Mouse (Mus musculus) kidney, adult 11 months (tissue): ENCODE measurements at regions not wholly inside any gene's neighbourhood (a gene's known extent, or its start where the extent isn't known, plus 50 kb on each side); places are given as distances from the start of the nearest gene placed in this dataset.
A peak's percentile ranks its signal among the peaks of the same experiment; 100 is the strongest.

ENCODE experiments used
- DNase-seq: peaks from one replicate; pipeline ENCODE4 v3.0.0; 2022

DNA sequence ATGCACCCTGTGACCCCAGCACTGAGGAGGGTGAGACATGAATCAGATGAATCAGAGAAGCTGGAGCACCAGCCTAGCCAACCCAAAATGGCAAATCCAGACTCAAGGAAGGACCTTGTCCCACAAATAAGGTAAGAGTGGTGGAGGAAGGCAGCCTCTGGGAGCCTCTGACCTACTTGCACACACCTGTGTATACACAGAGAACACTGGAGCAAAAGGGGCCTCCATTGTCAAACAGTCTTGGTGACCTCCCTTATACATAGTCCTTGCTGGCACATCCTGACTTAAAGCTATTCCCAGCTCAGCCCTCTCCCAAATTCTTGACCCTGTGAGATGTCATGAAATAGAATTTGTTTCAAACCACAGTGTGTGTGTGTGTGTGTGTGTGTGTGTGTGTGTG, 57.1 kb downstream of the Inhbb start:
- no peak for DNase-seq

DNA sequence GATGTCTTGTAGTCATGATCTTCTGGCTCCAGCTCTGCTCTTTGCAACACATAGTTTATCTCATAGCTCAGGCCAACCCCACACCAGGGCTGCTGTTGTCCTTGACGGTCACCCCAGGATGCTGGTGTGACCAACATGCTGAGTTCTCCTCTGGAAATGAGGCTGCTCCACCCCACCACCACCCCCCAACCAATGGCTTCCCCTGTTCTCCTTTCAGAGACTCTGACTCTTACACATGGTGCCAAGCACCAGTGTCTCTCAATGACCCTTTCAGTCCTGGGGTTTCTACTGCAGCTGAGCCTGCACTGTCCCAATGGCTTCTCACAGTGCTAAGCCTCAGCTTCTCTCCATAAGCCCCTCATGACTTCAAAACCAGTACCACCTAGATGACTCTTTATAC, 64.0 kb downstream of the Inhbb start:
- DNase-seq, result no peak

DNA sequence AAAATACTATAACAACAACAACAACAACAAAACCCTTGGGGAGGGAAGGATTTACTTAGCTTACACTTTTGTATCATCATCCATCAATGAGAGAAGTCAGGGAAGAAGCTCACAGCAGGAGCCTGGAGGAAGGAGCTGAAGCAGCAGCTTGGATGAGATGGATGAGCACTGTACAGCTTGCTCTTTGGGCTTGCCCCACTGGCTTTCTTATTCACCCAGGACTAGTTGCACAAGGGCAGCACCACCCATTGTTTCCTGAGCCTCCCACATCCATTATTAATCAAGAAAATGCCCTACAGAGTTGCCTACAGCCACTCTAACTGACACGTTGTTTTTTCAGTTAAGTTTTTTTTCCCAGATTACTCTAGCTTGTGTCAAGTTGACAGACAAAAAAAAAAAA, 65.1 kb downstream of the Inhbb start:
- no peak for DNase-seq

DNA sequence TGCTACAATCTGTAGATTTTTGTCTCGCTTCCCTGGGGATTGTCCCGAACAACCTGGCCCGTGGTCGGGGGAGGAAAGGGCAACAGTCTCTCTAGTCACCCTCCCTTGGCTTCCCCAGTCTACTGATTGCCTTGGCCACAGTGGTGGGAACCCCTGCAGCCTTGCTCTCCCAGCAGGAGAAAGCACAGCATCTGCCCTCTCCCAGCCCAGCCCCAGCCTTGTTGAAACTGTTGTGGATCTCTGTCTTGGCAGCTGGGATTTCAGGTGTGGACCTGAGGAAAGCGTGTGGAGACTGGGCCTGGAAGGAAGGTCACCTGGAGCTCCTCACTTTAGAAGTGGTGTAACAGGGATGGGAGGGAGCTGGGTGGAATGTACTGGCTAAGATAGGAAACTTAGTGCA, 66.6 kb downstream of the Inhbb start:
- DNase-seq, result no peak

DNA sequence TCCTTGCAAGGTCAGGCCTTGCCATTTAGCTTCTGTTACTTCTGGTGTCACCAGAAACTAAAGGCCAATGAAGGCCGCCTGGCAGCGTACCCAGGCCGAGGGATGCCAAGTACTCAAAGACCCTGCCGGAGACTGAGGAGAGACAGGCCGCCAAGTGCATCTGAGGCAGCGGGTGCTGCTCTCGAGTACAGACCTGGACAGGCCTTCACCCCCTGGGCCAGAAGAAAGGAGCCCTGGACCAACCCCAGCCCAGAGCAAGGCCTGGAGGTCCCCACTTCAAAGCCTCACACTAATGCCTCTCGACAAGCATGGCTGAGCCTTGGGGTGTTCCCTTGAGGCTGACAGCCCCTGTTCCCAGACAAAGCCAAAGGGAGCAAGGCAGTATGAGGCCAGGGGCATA, 70.5 kb downstream of the Inhbb start:
- DNase-seq, result no peak

DNA sequence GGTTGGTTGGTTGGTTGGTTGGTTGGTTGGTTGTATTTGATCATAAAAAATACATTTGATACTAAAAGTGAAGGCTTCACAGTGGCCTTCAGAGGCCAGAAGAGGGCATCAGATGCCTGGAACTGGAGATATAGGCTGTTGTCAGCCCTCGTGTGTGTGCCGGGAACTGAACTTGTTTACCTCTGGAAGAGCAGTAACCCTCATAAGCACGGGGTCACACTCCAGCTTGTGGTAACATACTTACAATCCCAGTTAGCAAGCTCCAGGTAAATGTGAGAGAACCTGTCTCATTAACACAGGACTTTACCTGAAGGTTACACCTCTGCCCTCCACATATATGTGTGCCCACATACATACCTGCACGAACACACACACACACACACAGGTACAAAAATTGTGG, 71.2 kb downstream of the Inhbb start:
- no peak for DNase-seq

DNA sequence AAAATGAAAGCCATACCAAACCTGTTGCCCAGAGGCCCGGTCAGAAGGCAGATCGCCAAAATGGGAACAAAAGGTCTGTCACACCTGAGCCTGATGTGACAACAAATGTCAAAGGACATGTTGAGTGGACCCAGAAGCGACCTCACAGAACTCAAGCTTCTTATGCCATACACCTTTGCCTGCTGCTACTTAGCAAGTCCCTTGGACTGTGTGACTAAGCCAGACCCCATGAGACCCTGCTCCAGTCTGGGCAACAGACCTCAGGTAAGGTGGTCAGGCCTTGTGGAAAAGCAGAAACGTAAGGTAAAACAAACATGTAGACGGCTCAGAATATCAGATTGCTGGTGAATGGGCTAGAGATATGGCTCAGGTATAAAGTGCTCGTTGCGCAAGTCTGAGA, 71.8 kb downstream of the Inhbb start:
- no peak for DNase-seq

DNA sequence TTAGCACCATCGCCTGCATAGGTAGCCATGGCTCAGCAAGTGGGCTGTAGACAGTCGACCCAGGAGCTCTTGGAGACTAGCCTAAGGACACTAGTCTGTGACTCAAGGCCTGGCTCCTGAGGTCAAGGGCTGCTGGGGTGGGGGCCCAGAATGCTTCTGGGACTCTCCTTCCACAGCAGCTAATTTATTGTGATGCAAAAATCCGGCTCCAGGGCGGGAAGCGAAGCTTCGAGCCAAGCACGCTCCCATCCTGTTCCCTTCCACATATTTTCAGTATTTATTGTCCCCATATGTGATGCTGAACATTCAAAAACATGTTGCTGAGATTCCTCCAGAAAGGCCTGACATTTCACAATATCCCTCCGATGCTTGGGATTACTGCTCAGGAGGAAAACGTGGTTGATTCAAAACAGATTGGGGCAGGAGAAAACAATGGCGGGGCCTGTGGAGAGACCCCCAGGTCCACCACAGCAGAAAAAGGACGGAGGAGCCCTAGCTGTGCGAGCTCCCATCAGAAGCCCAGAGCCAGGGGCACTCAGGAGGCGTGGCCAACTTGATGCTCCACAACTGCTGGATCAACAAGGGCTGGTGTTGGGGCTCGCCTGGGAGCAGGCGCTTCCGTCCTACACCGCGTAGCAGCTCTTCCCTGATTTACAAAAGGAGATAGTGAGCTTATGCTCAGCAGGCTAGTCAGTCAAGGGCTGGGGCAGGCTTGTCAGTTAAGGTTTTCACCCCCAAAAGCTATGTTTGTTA, 73.4 kb downstream of the Inhbb start:
- DNase-seq, result no peak

DNA sequence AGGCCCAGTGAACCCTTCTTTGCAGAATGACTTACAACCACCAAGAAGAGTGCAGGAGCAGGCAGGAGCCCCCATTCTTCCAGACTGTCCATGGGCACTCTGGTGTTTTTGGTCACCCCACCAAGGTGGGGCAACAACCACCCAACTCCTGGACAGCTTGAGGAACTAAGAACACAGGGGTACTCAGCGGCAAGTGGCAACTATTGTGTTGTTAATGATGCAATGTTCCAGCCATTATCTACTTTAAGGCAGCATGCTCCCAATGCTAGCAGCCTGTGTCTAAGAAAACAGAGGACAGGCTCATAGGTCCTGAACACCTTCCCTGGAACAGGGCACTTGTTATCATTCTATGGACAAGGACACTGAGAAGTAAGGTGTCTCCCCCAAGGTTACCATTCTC, 74.3 kb downstream of the Inhbb start:
- no peak for DNase-seq

DNA sequence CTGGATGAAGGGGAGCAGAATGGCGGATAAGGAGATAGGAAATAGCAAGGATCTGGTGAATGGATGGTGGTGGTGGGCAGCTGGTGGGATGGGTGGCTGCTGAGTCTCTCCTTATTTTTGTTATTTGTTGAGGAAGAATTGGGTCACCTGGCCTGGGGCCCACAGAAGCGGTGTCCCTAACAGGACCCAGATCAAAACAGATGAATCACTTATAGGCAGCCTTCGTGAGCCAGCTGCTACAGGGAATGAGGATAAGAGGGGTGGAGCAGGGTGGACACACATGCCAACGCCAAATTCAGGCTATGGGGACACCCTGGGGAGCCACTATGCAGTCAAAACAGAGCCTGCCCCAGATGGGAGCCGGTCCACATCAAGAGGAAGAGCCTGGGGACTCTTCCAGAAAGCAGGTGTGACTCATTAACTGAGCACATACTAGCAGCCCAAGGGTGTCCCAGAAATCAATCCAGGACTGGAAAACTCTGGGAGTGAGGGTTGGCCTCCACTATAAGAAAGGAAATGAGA, 75.4 kb downstream of the Inhbb start:
- no peak for DNase-seq

DNA sequence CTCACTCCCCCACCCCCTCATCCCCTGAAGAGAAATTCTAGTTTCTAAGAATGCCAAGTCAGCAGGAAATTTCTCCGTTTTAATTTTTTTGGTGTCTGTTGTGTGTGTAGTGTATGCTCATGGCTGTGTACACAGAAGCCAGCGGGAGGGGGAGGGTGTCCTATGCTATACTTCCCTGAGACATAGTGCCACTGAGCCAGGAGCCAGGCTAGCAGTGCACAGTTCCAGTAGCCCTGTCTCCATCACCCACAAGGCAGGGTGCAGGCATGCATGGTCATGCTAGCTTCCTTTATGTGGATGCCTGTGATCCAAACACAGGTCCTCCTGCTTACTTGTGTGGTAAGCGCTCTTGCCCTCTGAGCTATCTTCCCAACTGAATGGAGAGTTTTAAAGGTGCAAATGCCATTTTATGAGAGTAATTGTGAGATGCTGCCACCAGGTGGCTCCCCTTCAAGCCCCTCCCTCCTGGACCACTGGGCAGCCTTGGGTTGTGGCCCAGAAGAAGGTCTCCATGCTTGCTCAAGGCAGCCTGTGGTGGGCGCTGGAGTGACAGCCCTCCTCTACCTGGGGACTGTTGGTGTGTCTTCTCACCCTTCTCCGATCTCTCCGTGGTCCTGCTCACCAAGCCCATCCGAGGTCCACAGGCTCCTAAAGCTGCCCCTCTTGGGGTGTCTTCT, 76.8 kb downstream of the Inhbb start:
- DNase-seq, result no peak

DNA sequence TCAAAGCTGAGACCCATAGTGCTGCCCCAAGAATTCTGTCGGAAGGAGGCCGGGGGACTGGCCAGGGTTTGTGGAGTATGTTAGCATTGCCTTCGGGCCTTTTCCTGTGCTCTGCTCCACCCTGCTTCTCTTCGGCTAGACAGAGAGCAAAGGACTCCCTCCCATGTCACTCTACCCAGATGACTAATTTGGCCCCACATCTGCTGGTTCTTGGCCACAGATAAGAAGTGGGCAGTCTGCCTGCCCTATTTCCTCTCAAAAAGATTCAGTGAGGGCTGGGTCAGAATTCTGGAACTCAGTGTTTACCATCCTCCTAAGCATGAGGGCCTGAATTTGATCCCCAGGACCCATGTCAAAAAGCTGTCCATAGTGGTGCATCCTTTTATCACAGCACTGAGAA, 78.0 kb downstream of the Inhbb start:
- DNase-seq, result no peak

DNA sequence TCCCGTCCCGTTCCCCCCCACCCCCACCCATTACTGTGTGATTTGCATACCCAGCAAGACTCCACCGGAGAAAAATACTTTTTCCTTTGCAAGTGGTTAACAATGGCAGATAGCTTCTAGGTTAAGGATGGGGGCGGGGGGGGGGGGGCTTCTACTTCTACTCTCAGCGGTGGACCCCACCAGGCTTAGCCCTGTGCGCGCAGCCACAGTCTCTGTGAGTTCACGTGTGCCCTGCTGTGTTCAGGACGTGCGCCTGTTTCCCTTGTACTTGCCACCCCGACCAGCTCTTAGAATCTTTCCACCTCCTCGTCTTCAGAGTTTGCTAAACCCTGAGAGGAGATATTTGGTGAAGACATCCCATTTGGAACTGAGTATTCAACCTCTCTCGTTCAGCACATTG, 86.9 kb downstream of the Inhbb start:
- DNase-seq, result no peak

DNA sequence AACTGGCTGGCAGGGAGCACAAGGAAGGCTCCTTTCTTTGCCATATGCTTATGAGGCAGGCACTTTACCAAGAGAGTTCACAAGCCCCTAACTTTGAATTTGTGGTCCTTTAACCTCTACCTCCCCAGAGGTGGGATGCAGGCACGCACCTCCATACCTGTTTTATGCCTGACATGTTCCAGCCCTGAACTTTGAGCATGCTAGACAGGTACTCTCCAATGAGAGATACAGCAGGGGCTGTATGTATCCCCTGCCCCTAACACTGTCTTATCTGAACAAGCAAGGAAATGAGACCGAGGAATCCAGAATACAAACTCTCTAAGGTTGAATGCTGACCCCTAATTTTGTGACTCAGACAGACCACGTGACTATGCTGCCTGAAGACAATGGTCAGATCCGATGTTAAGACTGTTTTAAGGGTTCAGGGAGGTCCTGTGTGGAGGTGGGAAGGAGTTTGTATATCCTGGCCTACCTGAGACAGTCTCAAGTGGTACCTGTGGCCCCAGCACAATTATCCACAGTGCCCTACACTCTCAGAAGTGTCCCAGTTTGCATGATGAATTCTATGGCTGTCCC, 91.2 kb downstream of the Inhbb start:
- no peak for DNase-seq

DNA sequence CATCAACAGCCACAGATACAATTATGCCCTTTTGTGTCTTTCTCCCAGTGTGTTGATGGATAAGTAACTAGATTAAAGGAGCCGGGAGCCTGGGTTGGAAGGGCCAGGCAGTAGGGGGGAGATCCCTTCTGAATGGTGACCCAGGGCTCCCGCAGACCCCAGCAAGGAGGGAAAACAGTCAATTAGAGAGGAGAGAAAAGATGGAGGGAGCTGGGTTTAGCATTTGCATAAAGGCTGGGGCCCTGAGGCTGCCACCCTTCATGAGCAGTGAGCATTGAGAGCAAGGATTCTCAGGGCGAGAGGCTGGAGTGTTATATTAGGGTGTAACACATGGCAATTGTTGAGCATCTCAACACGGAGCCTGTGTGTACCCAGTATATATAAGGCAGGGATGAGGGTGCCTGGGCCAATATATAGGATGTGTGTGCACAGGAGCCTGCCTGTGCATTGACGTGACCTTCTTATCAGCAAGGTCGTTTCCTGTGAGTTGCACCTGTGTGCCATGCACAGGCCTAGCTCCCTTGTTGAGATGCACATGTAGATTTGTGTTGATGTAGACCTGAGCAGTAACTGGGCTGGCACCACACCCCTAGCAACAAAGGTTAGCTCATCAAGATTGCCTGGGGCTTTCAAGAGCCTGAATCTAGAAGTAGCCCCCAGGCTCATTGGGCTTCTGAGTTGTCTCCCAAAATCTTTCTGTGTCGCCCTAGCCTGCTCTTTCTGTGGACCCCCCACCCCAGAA, 92.2 kb downstream of the Inhbb start:
- DNase-seq, result no peak

DNA sequence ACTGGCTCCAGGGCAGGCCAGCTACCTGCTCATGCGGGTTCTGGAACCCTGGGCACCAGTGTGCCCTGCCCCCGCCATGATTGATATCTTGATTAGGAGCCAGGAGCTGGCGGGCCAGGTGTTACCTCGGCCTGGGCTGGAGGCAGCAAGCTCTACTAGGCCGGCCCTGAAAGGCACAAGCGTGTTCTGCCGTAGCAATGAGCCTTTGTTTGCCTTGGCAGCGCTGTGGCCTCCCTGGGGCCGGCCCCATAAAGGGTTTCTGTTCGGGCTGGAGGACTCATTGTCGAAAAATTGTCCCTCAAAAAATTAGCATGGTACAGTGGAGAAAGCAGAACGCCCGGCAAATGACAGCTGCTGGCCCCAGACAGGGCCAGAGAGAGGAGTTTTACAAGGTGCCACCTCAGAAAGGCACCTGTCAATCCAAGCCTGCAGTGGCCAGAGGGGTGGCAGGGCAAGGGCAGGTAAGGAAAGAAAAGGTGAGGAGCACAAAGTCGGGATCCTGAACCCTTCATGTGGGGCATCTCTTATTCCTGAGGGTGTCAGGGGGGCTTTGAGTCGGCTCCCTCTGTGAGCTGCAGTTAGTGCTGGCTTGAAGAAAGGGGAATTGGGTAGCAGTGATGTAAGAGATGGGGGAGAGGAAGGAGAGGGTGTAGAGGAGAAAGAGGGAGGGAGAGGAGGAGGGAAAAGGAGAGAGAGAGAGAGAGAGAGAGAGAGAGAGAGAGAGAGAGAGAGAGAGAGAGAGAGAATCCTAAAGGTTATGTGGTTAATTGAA, 92.9 kb downstream of the Inhbb start:
- peak; percentile 28 for DNase-seq

DNA sequence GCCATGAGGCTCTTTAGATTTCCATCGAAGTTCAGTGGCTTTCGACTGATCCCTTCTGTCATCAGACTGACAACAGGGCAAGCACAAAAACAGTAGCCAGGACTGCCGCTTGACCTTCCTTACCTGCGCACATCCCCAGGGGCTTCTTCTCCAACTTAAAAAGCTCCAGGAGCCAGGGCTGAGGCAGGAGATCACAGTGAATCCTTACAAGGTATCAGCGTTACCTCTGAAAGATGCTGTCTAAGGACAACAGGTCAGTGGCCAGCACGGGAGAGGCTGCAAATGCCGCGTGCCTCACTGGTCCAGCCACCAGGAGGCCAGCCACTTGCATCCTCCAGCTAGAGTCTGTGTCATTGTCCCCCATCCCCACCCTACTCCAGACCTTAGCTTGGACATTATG, 97.5 kb downstream of the Inhbb start:
- DNase-seq, result no peak

DNA sequence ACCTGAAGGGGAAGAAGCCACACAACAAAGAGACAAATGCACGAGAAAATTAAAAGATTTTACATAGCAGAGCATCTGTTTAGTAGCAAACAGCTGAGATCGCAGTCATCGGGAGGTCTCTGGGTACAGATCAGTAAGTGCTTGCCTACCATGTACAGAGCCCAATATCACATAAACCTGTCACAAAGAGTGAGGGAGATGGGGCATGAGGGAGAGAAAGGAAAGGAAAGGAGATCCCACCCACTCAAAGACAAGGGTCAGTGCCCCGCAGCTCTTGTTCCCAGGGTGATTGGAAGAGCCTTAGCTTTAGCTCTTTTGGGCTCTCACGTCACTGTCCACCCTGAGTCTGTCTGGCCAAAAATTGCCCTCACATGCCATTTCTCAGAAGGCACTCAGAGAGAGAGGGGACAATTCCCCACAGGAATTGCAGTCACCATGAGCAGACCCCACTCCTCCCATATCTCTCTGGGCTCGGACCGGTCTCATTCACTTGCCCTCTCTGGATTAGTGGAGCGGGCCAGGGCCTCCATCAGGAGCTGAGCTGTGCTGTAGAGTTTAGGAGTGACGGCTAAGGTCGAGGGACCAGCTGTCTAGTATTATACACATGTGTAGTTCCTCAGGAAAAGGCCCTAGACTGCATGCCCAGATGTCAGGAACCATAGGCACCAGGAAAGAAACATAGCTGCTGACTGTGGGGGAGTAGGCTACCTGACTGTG, 99.6 kb downstream of the Inhbb start:
- DNase-seq, result no peak

DNA sequence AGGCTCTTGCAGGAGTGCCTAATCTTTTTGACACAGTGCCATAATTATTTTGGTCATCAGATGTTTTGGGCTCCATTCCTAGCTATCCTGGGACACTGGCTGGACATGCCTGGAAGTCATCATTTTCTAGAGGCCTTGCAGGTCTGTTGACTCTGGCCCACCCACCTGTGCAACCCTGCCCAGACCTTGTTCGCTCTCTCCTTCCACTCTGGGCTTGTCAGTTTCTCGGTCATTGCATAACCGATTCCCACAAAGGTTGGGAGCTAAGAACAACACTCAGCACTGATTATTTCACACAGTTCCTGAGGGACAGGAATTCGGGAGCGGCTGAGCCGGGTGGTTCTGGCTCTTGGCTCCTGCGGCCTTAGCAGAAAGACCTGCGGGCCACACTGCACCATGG, 100.2 kb downstream of the Inhbb start:
- no peak for DNase-seq

DNA sequence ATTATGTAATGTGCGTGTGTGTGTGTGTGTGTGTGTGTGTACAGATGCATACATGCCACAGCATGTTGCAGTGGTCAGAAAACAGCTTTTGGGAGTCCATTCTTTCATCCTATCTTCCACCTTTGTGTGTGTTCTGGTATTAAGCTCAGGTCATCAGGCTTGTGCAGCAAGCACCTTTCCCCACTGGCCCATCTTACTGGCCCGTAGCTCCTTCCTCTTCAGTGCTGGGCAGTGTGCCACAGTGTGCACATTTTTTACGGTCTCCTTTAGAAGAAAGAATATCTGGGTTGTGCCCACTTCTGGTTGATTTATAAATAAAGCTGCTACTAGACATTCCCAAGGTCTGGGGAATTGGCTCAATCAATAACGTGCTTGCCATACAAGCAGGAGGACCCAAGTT, 105.0 kb downstream of the Inhbb start:
- DNase-seq, result no peak

DNA sequence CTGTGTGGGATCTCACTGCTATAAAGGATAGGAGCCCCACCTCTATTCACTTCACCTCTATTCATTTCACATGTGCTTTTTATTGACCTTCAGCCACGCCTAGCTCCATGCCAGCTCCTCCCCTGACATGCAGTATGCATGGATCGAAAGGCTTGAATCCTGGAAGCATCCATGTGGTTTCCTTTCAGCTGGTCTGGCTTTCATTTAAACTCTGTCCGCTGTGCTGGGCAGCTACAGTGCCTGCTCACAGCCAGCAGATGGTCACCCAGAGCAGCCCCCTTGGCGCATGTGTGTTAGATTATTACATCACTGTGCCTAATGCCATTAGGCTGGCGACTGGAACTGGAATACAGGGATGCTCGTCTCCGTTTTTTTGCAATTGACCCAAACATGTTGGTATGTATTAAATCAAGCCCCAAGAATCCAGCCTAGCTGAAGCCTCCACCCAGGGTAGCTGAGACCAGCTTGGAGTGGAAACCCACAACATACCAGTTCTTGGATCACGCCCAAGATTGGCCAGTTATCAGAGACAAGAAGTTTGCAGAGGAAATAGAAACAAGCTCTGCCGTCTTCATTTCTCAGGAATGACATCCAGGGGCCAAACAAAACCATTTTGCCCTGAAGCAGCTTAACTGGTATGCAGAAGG, 113.2 kb downstream of the Inhbb start:
- no peak for DNase-seq
